Mouse (Mus musculus): ENCODE results near the gene Hykk. TPM values are rescaled to one million over a fixed set of nuclear protein-coding genes. Genes with fewer than 3 reads are reported as not detected.

Gene Hykk
- 1 to 10 TPM in 1 of 2 experiments, under 1 TPM in 1; 0.99 to 1.1 TPM for total RNA-seq (2021)
- 0.55 and 1.1 TPM in 2 replicates for polyA plus RNA-seq (2012; rRNA removed)
- long read RNA-seq = 0 reads

GRCm38 (mm10) chr9:54917010-54917677 is at the start of gene Hykk:
Gene Hykk, plus strand, starts transcription at chr9:54917283.
- no peaks in the 10 kb centered on the region for H3K36me3 ChIP-seq (ENCODE audit: control insufficient read depth, insufficient read depth, low read length)
- peaks cover 1% of the 10 kb centered on the region; the same call in 1 of the 2 replicates for H3K4me1 ChIP-seq (ENCODE audit: control insufficient read depth, insufficient read depth, low read length)
- under 1% methylated on average over 34 of the region's 34 CpGs for WGBS
- intact Hi-C loops (cut with DNase I) = loop anchor here (1.0 kb wide), 1 partner anchor 33 kb away; the partner anchor contains the start of genes AY074887 and Psma4
- H3K27me3 ChIP-seq (ENCODE audit: control insufficient read depth, insufficient read depth, low read length) = no peaks in the 10 kb centered on the region
- peak within 1 kb of the TSS; percentile 58 for H3K4me3 ChIP-seq
- TF ChIP-seq EP300 (IDR thresholded peaks at IDR 0.05; ENCODE audit: insufficient read depth, low read depth, low read length) (no peak), CTCF (IDR thresholded peaks at IDR 0.05) (no peak), POLR2A (IDR thresholded peaks at IDR 0.05; ENCODE audit: insufficient read depth, low read depth, low read length) (peak; percentile 71)
- peak; percentile 88 to 90 for DNase-seq
- H3K27ac ChIP-seq = peak within 1 kb of the TSS; percentile 67
- H3K9ac ChIP-seq (ENCODE audit: low read depth, low read length) = peak within 1 kb of the TSS; percentile 90
- H3K79me2 ChIP-seq (replicated peaks; ENCODE audit: control insufficient read depth, insufficient read depth, low read length) = no peaks in the 10 kb centered on the region

GRCm38 (mm10) chr9:54878759-54879158 is 38.3 kb upstream of the Hykk start:
- H3K36me3 ChIP-seq (ENCODE audit: control insufficient read depth, insufficient read depth, low read length) = peaks cover 2% of the 10 kb centered on the region
- no peak overlapping the region for H3K4me3 ChIP-seq
- WGBS = 92% methylated on average over 1 of the region's 1 CpGs
- H3K27me3 ChIP-seq (ENCODE audit: control insufficient read depth, insufficient read depth, low read length) = no peaks in the 10 kb centered on the region
- peaks cover 1% of the 10 kb centered on the region; the same call in 1 of the 2 replicates for H3K4me1 ChIP-seq (ENCODE audit: control insufficient read depth, insufficient read depth, low read length)
- H3K79me2 ChIP-seq (replicated peaks; ENCODE audit: control insufficient read depth, insufficient read depth, low read length) = peaks cover 3% of the 10 kb centered on the region; the same call in 1 of the 2 replicates
- intact Hi-C loops (cut with DNase I) = no loop called here
- no peak for DNase-seq
- TF ChIP-seq POLR2A (IDR thresholded peaks at IDR 0.05; ENCODE audit: insufficient read depth, low read depth, low read length) (no peak), CTCF (IDR thresholded peaks at IDR 0.05) (no peak), EP300 (IDR thresholded peaks at IDR 0.05; ENCODE audit: insufficient read depth, low read depth, low read length) (no peak)
- H3K27ac ChIP-seq = no peak overlapping the region
- no peak overlapping the region for H3K9ac ChIP-seq (ENCODE audit: low read depth, low read length)

GRCm38 (mm10) chr9:54892111-54892510 is 25.0 kb upstream of the Hykk start:
- no peak overlapping the region for H3K9ac ChIP-seq (ENCODE audit: low read depth, low read length)
- intact Hi-C loops (cut with DNase I) = no loop called here
- no peak for DNase-seq
- TF ChIP-seq POLR2A (IDR thresholded peaks at IDR 0.05; ENCODE audit: insufficient read depth, low read depth, low read length) = no peak
- no peak overlapping the region for H3K4me3 ChIP-seq
- WGBS = 68% methylated on average over 4 of the region's 4 CpGs
- H3K27me3 ChIP-seq (ENCODE audit: control insufficient read depth, insufficient read depth, low read length) = no peaks in the 10 kb centered on the region
- peaks cover 2% of the 10 kb centered on the region for H3K36me3 ChIP-seq (ENCODE audit: control insufficient read depth, insufficient read depth, low read length)
- no peak overlapping the region for H3K27ac ChIP-seq
- H3K79me2 ChIP-seq (replicated peaks; ENCODE audit: control insufficient read depth, insufficient read depth, low read length) = no peaks in the 10 kb centered on the region
- H3K4me1 ChIP-seq (ENCODE audit: control insufficient read depth, insufficient read depth, low read length) = no peaks in the 10 kb centered on the region

- no peak overlapping the region for H3K9ac ChIP-seq (ENCODE audit: low read depth, low read length)
- no peak overlapping the region for H3K27ac ChIP-seq
- peak; percentile 60 for TF ChIP-seq CTCF (IDR thresholded peaks at IDR 0.05)
- no peak for TF ChIP-seq POLR2A (IDR thresholded peaks at IDR 0.05; ENCODE audit: insufficient read depth, low read depth, low read length)
- peaks cover 2% of the 10 kb centered on the region for H3K36me3 ChIP-seq (ENCODE audit: control insufficient read depth, insufficient read depth, low read length)
- no peaks in the 10 kb centered on the region for H3K4me1 ChIP-seq (ENCODE audit: control insufficient read depth, insufficient read depth, low read length)
- no peaks in the 10 kb centered on the region for H3K79me2 ChIP-seq (replicated peaks; ENCODE audit: control insufficient read depth, insufficient read depth, low read length)
- DNase-seq = no peak
- intact Hi-C loops (cut with DNase I) = no loop called here
- no peaks in the 10 kb centered on the region for H3K27me3 ChIP-seq (ENCODE audit: control insufficient read depth, insufficient read depth, low read length)
- no peak overlapping the region for H3K4me3 ChIP-seq
- WGBS = 89% methylated on average over 3 of the region's 3 CpGs
Measured at GRCm38 (mm10) chr9:54897097-54897496, 20.0 kb upstream of the Hykk start.

- no peak overlapping the region for H3K4me3 ChIP-seq
- H3K79me2 ChIP-seq (replicated peaks; ENCODE audit: control insufficient read depth, insufficient read depth, low read length) = no peaks in the 10 kb centered on the region
- TF ChIP-seq POLR2A (IDR thresholded peaks at IDR 0.05; ENCODE audit: insufficient read depth, low read depth, low read length) = no peak
- TF ChIP-seq CTCF (IDR thresholded peaks at IDR 0.05) = no peak
- TF ChIP-seq EP300 (IDR thresholded peaks at IDR 0.05; ENCODE audit: insufficient read depth, low read depth, low read length) = no peak
- H3K27ac ChIP-seq = no peak overlapping the region
- H3K27me3 ChIP-seq (ENCODE audit: control insufficient read depth, insufficient read depth, low read length) = no peaks in the 10 kb centered on the region
- H3K36me3 ChIP-seq (ENCODE audit: control insufficient read depth, insufficient read depth, low read length) = no peaks in the 10 kb centered on the region; the same call in 1 of the 2 replicates
- WGBS = 75% methylated on average over 5 of the region's 5 CpGs
- no peak overlapping the region for H3K9ac ChIP-seq (ENCODE audit: low read depth, low read length)
- no peaks in the 10 kb centered on the region for H3K4me1 ChIP-seq (ENCODE audit: control insufficient read depth, insufficient read depth, low read length)
- intact Hi-C loops (cut with DNase I) = no loop called here
- no peak for DNase-seq
Measured at GRCm38 (mm10) chr9:54909446-54909845, 7.6 kb upstream of the Hykk start.

- 61% methylated on average over 7 of the region's 7 CpGs for WGBS
- Histone ChIP-seq H3K27ac (no peak overlapping the region), H3K79me2 (replicated peaks; ENCODE audit: control insufficient read depth, insufficient read depth, low read length) (no peaks in the 10 kb centered on the region), H3K9ac (ENCODE audit: low read depth, low read length) (no peak overlapping the region), H3K4me1 (ENCODE audit: control insufficient read depth, insufficient read depth, low read length) (peaks cover 1% of the 10 kb centered on the region; the same call in 1 of the 2 replicates), H3K4me3 (no peak overlapping the region), H3K27me3 (ENCODE audit: control insufficient read depth, insufficient read depth, low read length) (no peaks in the 10 kb centered on the region), H3K36me3 (ENCODE audit: control insufficient read depth, insufficient read depth, low read length) (no peaks in the 10 kb centered on the region)
- DNase-seq = no peak
- intact Hi-C loops (cut with DNase I) = no loop called here
- TF ChIP-seq CTCF (IDR thresholded peaks at IDR 0.05) (no peak), EP300 (IDR thresholded peaks at IDR 0.05; ENCODE audit: insufficient read depth, low read depth, low read length) (no peak), POLR2A (IDR thresholded peaks at IDR 0.05; ENCODE audit: insufficient read depth, low read depth, low read length) (no peak)
Measured at GRCm38 (mm10) chr9:54915576-54915975, 1.5 kb upstream of the Hykk start.
